Mouse (Mus musculus) ovary, adult 2 months (tissue): ENCODE data around the gene Osbp. TPM values are rescaled to one million over a fixed set of nuclear protein-coding genes. Genes with fewer than 3 reads are reported as not detected.

Experiments used
- polyA plus RNA-seq: library from polyadenylated mRNA; depleted of rRNA; stranded (reverse); fragments of >200 nt; gene quantifications from 2 replicates; pipeline ENCODE4 v1.2.3, GENCODE M21; 2012; rRNA removed

Gene Osbp
- 13.5 and 13.6 TPM in 2 replicates for polyA plus RNA-seq

GRCm38 (mm10) chr19:11965023-11965942 is at the start of gene Osbp:
TSS of gene Osbp (plus strand) at chr19:11965941.

GRCm38 (mm10) chr19:12041217-12041616 is 75.5 kb downstream of the Osbp start, which contains the start of gene Olfr1423:
TSS of gene Olfr1423 (minus strand) at chr19:12041317.

Other genes with a start within 250 kb of the Osbp start
- 0.10 and 0.12 TPM in 2 replicates for gene Gif, start 218.4 kb upstream of the Osbp start, polyA plus RNA-seq
- gene Mrpl16, start 195.6 kb upstream of the Osbp start, polyA plus RNA-seq: 6.4 and 6.7 TPM in 2 replicates
- 6.7 and 8.5 TPM in 2 replicates for gene Stx3, start 146.5 kb upstream of the Osbp start, polyA plus RNA-seq
- not detected in 2 replicates for gene Olfr1417, start 126.7 kb upstream of the Osbp start, polyA plus RNA-seq
- gene Olfr1418, start 104.9 kb upstream of the Osbp start, polyA plus RNA-seq: not detected in 2 replicates
- gene Olfr1419, start 90.8 kb upstream of the Osbp start, polyA plus RNA-seq: not detected in 2 replicates
- gene Olfr1420, start 79.4 kb upstream of the Osbp start, polyA plus RNA-seq: not detected in 2 replicates
- 13.4 and 22.7 TPM in 2 replicates for gene Patl1, start 53.5 kb upstream of the Osbp start, polyA plus RNA-seq
- not detected in 2 replicates for gene Olfr1423, start 75.4 kb downstream of the Osbp start, polyA plus RNA-seq
- gene Olfr1424, start 96.7 kb downstream of the Osbp start, polyA plus RNA-seq: not detected in 2 replicates
- not detected in 2 replicates for gene Olfr1425, start 111.8 kb downstream of the Osbp start, polyA plus RNA-seq
- not detected in 2 replicates for gene Olfr1426, start 126.1 kb downstream of the Osbp start, polyA plus RNA-seq
- gene Olfr1427, start 137.4 kb downstream of the Osbp start, polyA plus RNA-seq: not detected in 2 replicates
- not detected in 2 replicates for gene Olfr1428, start 150.0 kb downstream of the Osbp start, polyA plus RNA-seq
- gene Olfr76, start 157.3 kb downstream of the Osbp start, polyA plus RNA-seq: not detected in 2 replicates
- not detected in 2 replicates for gene Olfr1555-ps1, start 204.2 kb downstream of the Osbp start, polyA plus RNA-seq
- gene Olfr1431, start 234.7 kb downstream of the Osbp start, polyA plus RNA-seq: not detected in 2 replicates